Mouse (Mus musculus) heart, postnatal 0 days (tissue): Measurements from ENCODE around the gene Ing5.

Experiments used
- CTCF ChIP-seq: IDR thresholded peaks from 2 replicates; pipeline ENCODE4 v1.5.1; 2016; ENCODE audit warnings: antibody characterized with exemption, control low read depth, low read depth
- EP300 ChIP-seq: IDR thresholded peaks from 2 replicates; pipeline ENCODE4 v1.6.1; 2016; ENCODE audit warnings: antibody characterized with exemption, low read depth

- TF ChIP-seq CTCF (no peak), EP300 (no peak)
These were observed 33.9 kb upstream of the Ing5 start for GRCm38 (mm10) chr1:93769901-93770300.
